Mouse (Mus musculus) naive thymus-derived CD4-positive, alpha-beta T cell, adult 5 months (primary cell): ENCODE measurements around the gene Vps35. TPM values are rescaled to one million over a fixed set of nuclear protein-coding genes. Genes with fewer than 3 reads are reported as not detected.

Experiments used
- polyA plus RNA-seq: library from polyadenylated mRNA; unstranded; fragments of 100-300 nt; shearing (Covaris generic); gene quantifications from one replicate; pipeline ENCODE4 v1.2.1, GENCODE M21; 2017

Vps35 gene
- polyA plus RNA-seq, result 83.2 TPM

GRCm38 (mm10) chr8:85299434-85300077 lies at the start of gene Vps35, which contains the start of gene Orc6:
Gene Vps35, minus strand, starts transcription at chr8:85299802.
Gene Orc6, plus strand, starts transcription at chr8:85299632.

GRCm38 (mm10) chr8:85225688-85226087 lies 73.9 kb downstream of the Vps35 start, which contains the start of gene Olfr371:
Gene Olfr371, plus strand, starts transcription at chr8:85225988.

Other genes starting within 250 kb of the Vps35 start
- 4.1 TPM for gene Fbxw9, start 239.7 kb downstream of the Vps35 start, polyA plus RNA-seq
- gene Gm5741, start 231.8 kb downstream of the Vps35 start, polyA plus RNA-seq, result not detected
- gene Dhps, start 228.0 kb downstream of the Vps35 start, polyA plus RNA-seq, result 99.9 TPM
- gene Wdr83os, start 219.1 kb downstream of the Vps35 start, polyA plus RNA-seq, result 114 TPM
- gene Wdr83, start 218.5 kb downstream of the Vps35 start, polyA plus RNA-seq, result 18.4 TPM
- gene Man2b1, start 216.5 kb downstream of the Vps35 start, polyA plus RNA-seq, result 109 TPM
- gene Zfp791, start 176.7 kb downstream of the Vps35 start, polyA plus RNA-seq, result not detected
- gene Cks1brt, start 147.9 kb downstream of the Vps35 start, polyA plus RNA-seq, result not detected
- not detected for gene Olfr371, start 73.8 kb downstream of the Vps35 start, polyA plus RNA-seq
- gene Orc6, start 170 bp downstream of the Vps35 start, polyA plus RNA-seq, result 38.4 TPM
- gene Mylk3, start 86.5 kb upstream of the Vps35 start, polyA plus RNA-seq, result not detected
- gene 4921524J17Rik, start 133.0 kb upstream of the Vps35 start, polyA plus RNA-seq, result 34.4 TPM
- 0.62 TPM for gene Gpt2, start 192.8 kb upstream of the Vps35 start, polyA plus RNA-seq